Mouse (Mus musculus) neural tube, embryonic 11.5 days (tissue): ENCODE data around the gene Mogat2. TPM values are rescaled to one million over a fixed set of nuclear protein-coding genes. Genes with fewer than 3 reads are reported as not detected.
A peak's percentile ranks its signal among the peaks of the same experiment; 100 is the strongest.

Source experiments
- ATAC-seq: fragments of 200-750 bp; cut with Nextera tagmentation; 2 replicates; pipeline ENCODE4 v1.8.0; 2017; ENCODE audit warnings: moderate number of reproducible peaks, mild to moderate bottlenecking, moderate TSS enrichment, moderate library complexity; ENCODE audit not compliant: insufficient read depth, low FRiP score, low TSS enrichment
- DNase-seq: peaks from one replicate; pipeline ENCODE4 v3.0.0-alpha.2; 2015; ENCODE audit warnings: low spot score
- H3K27ac ChIP-seq: fragments of 300-500 bp; sonication (generic); 2 replicates; pipeline ENCODE4 v1.5.1; 2014; ENCODE audit warnings: low read depth, mild to moderate bottlenecking, low read length
- H3K27me3 ChIP-seq: fragments of 300-500 bp; sonication (generic); 2 replicates; pipeline ENCODE4 v1.6.1; 2014; ENCODE audit warnings: mild to moderate bottlenecking, low read length, mixed read lengths; ENCODE audit not compliant: control insufficient read depth, insufficient read depth
- H3K36me3 ChIP-seq: fragments of 300-500 bp; sonication (generic); 2 replicates; pipeline ENCODE4 v1.6.1; 2014; ENCODE audit warnings: mild to moderate bottlenecking, low read length, moderate library complexity, mixed read lengths; ENCODE audit not compliant: control insufficient read depth, insufficient read depth
- H3K4me1 ChIP-seq: fragments of 300-500 bp; sonication (generic); 2 replicates; pipeline ENCODE4 v1.6.1; 2014; ENCODE audit warnings: low read length, mixed read lengths; ENCODE audit not compliant: control insufficient read depth, insufficient read depth
- H3K4me2 ChIP-seq: fragments of 300-500 bp; sonication (generic); 2 replicates; pipeline ENCODE4 v1.6.1; 2014; ENCODE audit warnings: low read depth, mild to moderate bottlenecking, moderate library complexity
- H3K4me3 ChIP-seq: fragments of 300-500 bp; sonication (generic); 2 replicates; pipeline ENCODE4 v1.5.1; 2014; ENCODE audit warnings: low read depth, low read length
- H3K9ac ChIP-seq: fragments of 300-500 bp; sonication (generic); 2 replicates; pipeline ENCODE4 v1.6.1; 2014; ENCODE audit warnings: mild to moderate bottlenecking, low read length
- H3K9me3 ChIP-seq: fragments of 300-500 bp; sonication (generic); 2 replicates; pipeline ENCODE4 v1.6.1; 2016; ENCODE audit warnings: low read length; ENCODE audit not compliant: control insufficient read depth
- WGBS: fragments of 180-500 bp; shearing (Covaris S2); extraction: QIAGEN DNeasy Blood & Tissue Kit; methylation state at CpG from one replicate; pipeline ENCODE4 v1.1.7; 2014; 5-methylcytosine and 5-hydroxymethylcytosine counted together
- polyA plus RNA-seq: library from polyadenylated mRNA; unstranded; fragments of >200 nt; fragmentation: Nextera tagmentation; extraction: Ambion mirVana; gene quantifications from 2 replicates; pipeline ENCODE4 v1.2.1, GENCODE M21; 2014

The Mogat2 gene
- polyA plus RNA-seq, 1 experiment from 2014 or later: 10.3 TPM

DNA sequence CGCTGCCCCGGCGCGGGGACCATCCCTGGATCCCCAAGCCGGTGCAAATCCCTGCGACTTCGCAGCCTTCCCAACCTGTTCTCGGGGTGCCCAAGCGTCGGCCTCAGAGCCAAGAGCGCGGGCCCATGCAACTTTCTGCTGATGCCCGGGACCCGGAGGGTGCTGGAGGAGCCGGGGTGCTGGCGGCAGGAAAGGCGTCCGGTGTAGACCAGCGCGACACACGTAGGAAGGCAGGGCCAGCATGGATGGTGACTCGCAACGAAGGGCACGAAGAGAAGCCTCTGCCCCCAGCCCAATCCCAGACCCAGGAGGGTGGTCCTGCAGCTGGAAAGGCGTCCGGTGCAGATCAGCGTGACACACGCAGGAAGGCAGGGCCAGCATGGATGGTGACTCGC, 30.1 kb upstream of the Mogat2 start:
- Histone ChIP-seq H3K36me3 (no peaks in the 10 kb centered on the region), H3K4me1 (peaks cover 19% of the 10 kb centered on the region), H3K4me2 (peak overlapping the region; percentile 97), H3K27ac (peak overlapping the region; percentile 96), H3K27me3 (peaks cover 24% of the 10 kb centered on the region), H3K9me3 (no peaks in the 10 kb centered on the region), H3K9ac (peak overlapping the region; percentile 80), H3K4me3 (peak overlapping the region; percentile 73)
- DNase-seq: no peak
- under 1% methylated on average over 29 of the region's 29 CpGs for WGBS
- peak; percentile 22 for ATAC-seq

DNA sequence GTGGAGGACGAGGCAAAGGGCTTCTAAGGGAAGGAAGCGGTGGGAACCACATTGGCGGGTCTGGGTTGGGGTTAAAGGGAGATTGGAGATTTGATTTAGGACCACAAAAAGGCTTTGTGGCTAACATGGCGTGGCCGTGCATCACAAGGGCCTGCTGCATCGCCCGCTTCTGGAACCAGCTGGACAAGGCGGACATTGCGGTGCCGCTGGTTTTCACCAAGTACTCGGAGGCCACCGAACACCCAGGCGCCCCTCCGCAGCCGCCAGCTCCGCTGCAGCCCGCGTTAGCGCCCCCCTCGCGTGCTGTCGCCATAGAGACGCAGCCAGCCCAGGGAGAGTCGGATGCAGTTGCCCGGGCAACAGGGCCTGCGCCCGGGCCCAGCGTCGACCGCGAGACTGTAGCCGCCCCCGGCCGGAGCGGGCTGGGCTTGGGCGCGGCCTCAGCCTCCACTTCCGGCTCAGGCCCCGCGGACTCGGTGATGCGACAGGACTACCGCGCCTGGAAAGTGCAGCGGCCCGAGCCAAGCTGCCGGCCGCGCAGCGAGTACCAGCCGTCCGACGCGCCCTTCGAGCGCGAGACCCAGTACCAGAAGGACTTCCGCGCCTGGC, 29.6 kb upstream of the Mogat2 start:
- ATAC-seq: peak; percentile 90
- Histone ChIP-seq H3K36me3 (no peaks in the 10 kb centered on the region), H3K27me3 (peaks cover 24% of the 10 kb centered on the region), H3K9ac (peak overlapping the region; percentile 80), H3K4me3 (peak overlapping the region; percentile 73), H3K27ac (peak overlapping the region; percentile 96), H3K4me2 (peak overlapping the region; percentile 97), H3K4me1 (peaks cover 17% of the 10 kb centered on the region), H3K9me3 (no peaks in the 10 kb centered on the region)
- WGBS: 1% methylated on average over 59 of the region's 59 CpGs
- peak; percentile 93 for DNase-seq

DNA sequence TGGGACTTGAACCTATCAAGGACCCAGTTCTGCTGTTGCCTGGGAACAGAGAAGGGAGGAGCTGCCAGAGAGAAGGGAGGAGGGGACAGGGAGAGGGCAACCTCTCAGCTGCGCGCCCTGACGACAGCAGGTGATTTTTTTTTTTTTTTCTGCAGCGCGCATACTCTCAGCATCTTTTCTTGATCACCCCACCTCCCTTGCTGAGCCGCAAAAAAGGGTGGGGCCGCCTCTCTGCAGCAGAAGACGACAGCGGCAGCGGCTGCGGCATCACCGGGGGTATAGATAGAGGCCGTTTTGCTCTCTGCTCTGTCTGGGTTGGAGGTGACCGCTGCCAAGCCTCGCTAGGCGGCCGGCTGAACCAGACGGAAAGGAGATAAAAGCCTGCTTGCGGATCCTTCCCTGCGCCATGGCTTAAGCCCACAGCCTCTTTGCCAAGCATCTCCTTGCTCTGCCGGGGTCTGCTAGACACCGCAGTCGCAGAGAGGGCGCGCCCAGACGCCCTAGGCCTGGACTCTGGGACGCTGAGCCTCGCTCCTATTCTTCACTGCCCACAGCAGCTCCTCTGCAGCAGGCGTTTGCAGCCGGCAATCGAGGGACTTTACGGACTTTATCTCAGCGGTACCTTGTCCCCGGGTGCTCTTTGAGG, 29.0 kb upstream of the Mogat2 start, which contains the start of gene Map6:
Gene Map6 (plus strand): TSS at position 197 of the 646 bp plus-strand sequence.
- Histone ChIP-seq H3K27me3 (peaks cover 24% of the 10 kb centered on the region), H3K36me3 (no peaks in the 10 kb centered on the region), H3K4me1 (peaks cover 17% of the 10 kb centered on the region), H3K9me3 (no peaks in the 10 kb centered on the region), H3K27ac (peak within 1 kb of the TSS; percentile 96), H3K9ac (peak within 1 kb of the TSS; percentile 80), H3K4me3 (peak within 1 kb of the TSS; percentile 73), H3K4me2 (peak within 1 kb of the TSS; percentile 97)
- under 1% methylated on average over 34 of the region's 34 CpGs for WGBS
- ATAC-seq (peak; percentile 53), DNase-seq (peak; percentile 73)

DNA sequence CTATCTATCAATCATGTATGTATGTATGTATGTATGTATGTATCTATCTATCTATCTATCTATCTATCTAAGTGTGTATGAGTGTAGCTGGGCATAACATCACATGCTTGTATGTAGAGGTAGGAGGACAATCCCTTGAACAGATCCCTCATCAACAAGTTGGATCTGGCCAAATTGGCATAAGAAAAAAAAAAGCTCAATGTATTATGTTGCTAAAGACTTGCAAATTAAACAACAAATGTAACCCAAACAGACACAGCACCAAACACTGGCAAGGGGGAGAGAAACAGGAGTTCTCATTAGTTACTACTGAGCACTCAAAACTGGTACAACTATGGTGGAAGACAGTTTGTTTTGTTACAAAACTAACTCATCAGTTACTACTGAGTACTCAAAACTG, 26.2 kb upstream of the Mogat2 start:
- peaks cover 10% of the 10 kb centered on the region for H3K4me1 ChIP-seq
- H3K27ac ChIP-seq: no peak overlapping the region
- no peaks in the 10 kb centered on the region for H3K9me3 ChIP-seq
- DNase-seq (no peak), ATAC-seq (no peak)
- H3K9ac ChIP-seq: no peak overlapping the region
- no peak overlapping the region for H3K4me2 ChIP-seq
- no peak overlapping the region for H3K4me3 ChIP-seq
- H3K36me3 ChIP-seq: no peaks in the 10 kb centered on the region
- H3K27me3 ChIP-seq: peaks cover 24% of the 10 kb centered on the region

DNA sequence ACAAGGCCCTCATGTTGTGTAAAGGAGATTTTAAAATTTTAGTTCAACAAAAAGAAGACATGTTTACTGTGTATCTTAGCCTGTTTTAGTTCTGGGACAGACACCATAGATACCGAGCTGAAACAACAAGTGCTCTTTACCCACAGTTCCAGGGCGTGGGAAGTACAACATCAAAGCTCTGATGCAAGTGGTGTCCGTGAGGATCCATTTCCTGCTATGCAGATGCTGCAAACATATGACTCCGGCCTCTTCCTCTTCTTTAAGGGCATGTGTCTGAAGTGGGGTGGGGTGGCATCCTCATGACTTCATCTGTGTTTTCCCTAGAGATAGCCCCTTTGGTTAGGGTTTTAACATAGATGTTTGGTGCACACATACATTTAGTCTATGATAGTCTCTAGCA, 25.1 kb upstream of the Mogat2 start:
- Histone ChIP-seq H3K36me3 (no peaks in the 10 kb centered on the region), H3K4me2 (no peak overlapping the region)

DNA sequence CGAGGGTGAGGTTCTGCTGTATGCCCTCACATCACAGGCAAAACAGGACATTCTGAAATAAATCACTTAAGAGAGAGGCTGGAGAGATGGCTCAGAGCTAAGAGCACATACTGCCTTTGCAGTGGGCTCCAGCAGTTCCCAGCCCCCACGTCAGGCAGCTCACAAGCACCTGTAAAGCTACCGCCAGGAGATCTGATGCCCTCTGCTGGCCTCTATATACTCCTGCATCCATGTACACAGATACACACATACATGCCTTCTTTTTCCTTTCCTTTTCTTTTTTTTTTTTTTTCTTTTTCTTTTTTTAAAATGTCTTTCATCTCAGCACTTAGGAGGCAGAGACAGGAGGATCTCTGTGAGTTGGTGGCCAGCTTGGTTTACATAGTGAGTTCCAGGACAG, 23.5 kb upstream of the Mogat2 start:
- H3K9me3 ChIP-seq: no peaks in the 10 kb centered on the region
- no peak overlapping the region for H3K4me2 ChIP-seq
- 62% methylated on average over 3 of the region's 3 CpGs for WGBS
- ATAC-seq (no peak), DNase-seq (no peak)
- no peak overlapping the region for H3K9ac ChIP-seq
- no peak overlapping the region for H3K27ac ChIP-seq
- peaks cover 5% of the 10 kb centered on the region for H3K27me3 ChIP-seq
- H3K36me3 ChIP-seq: no peaks in the 10 kb centered on the region
- H3K4me3 ChIP-seq: no peak overlapping the region
- H3K4me1 ChIP-seq: no peaks in the 10 kb centered on the region

More for the DNA sequence above, 25.1 kb upstream of the Mogat2 start:
- ATAC-seq (no peak), DNase-seq (no peak)
- Histone ChIP-seq H3K4me1 (peaks cover 3% of the 10 kb centered on the region; the same call in 1 of the 2 replicates), H3K9ac (no peak overlapping the region), H3K9me3 (no peaks in the 10 kb centered on the region), H3K27ac (no peak overlapping the region), H3K4me3 (no peak overlapping the region), H3K27me3 (peaks cover 15% of the 10 kb centered on the region)
- WGBS: 66% methylated on average over 4 of the region's 4 CpGs

DNA sequence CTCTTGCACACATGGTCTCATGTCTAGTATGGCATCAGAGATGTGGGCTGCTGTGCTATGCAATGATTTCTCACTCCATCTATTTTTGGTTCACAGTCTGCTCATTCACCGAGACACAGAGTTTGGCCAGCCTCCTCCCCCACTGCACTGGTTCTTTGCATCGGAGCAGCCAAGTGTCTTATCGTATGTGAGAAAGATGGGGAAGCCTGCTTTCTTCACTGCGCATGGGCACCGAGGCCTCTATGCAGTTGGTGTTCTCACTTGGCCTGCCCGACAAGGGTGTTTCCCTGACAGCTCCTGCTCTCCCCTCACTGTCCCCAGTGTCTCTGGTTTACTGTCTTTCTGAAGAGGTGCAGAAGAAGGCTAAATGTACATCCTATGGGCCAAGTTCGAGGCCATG, 16.6 kb upstream of the Mogat2 start:
- WGBS: 92% methylated on average over 7 of the region's 7 CpGs
- Histone ChIP-seq H3K4me1 (0 out of 2 replicates have a peak, but pooled peaks cover 3% of the 10 kb centered on the region), H3K27me3 (no peaks in the 10 kb centered on the region), H3K4me3 (no peak overlapping the region), H3K36me3 (no peaks in the 10 kb centered on the region), H3K9me3 (no peaks in the 10 kb centered on the region), H3K9ac (no peak overlapping the region), H3K4me2 (no peak overlapping the region), H3K27ac (no peak overlapping the region)
- DNase-seq (no peak), ATAC-seq (no peak)

DNA sequence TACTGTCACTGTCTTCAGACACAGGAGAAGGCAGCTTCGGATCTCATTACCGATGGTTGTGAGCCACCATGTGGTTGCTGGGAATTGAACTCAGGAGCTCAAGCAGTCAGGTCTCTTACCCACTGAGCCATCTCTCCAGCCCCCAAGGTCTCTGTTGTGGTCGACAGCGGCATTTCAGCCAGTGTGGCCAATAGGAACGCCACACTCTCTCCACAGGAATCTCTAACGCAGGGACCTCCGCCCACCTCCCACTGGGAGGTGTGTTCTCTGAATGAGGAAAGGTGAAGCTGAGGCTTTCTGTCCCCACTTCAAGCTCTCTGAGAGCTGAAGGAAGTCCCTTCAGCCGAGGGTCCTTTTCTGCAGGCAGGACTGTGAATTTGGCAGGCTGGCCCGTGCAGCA, 12.0 kb upstream of the Mogat2 start:
- Histone ChIP-seq H3K36me3 (no peaks in the 10 kb centered on the region), H3K4me3 (no peak overlapping the region), H3K9ac (no peak overlapping the region), H3K4me2 (no peak overlapping the region), H3K27me3 (no peaks in the 10 kb centered on the region), H3K9me3 (no peaks in the 10 kb centered on the region), H3K27ac (no peak overlapping the region), H3K4me1 (0 out of 2 replicates have a peak, but pooled peaks cover 3% of the 10 kb centered on the region)
- WGBS: 40% methylated on average over 9 of the region's 9 CpGs
- no peak for ATAC-seq
- DNase-seq: no peak

DNA sequence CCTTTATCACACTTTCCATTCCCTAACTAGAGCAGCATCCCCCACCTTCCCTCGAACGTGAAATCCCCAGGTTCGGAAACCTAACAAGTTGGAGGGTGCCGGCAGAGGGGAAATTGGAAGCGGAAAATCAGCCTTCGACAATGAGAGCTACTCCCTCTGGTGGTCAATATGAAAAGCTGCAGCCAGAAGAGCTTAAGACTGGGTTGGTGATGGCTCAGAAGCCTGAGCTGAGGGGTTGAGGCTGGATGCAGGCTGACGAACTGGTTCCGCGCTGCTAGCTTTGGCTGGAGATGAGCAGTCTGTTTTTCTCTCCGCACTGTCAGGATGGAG, 11.1 kb upstream of the Mogat2 start:
- H3K9ac ChIP-seq: no peak overlapping the region; the same call in 1 of the 2 replicates
- H3K36me3 ChIP-seq: no peaks in the 10 kb centered on the region
- H3K4me3 ChIP-seq: peak overlapping the region; percentile 39

More for the DNA sequence above, 11.1 kb upstream of the Mogat2 start:
- DNase-seq: peak; percentile 77
- H3K9me3 ChIP-seq: no peaks in the 10 kb centered on the region
- 0 out of 2 replicates have a peak, but pooled peaks cover 3% of the 10 kb centered on the region for H3K4me1 ChIP-seq
- peak; percentile 67 for ATAC-seq
- no peaks in the 10 kb centered on the region for H3K27me3 ChIP-seq
- peak overlapping the region; percentile 67 for H3K4me2 ChIP-seq
- 1% methylated on average over 10 of the region's 10 CpGs for WGBS
- no peak overlapping the region for H3K27ac ChIP-seq
